Mouse (Mus musculus) ovary, postnatal 14 days (tissue): Measurements from ENCODE around the gene Gng8.

Source experiments
- DNase-seq: peaks from one replicate; pipeline ENCODE4 v3.0.0; 2022; ENCODE audit warnings: low spot score

The Gng8 gene

DNA sequence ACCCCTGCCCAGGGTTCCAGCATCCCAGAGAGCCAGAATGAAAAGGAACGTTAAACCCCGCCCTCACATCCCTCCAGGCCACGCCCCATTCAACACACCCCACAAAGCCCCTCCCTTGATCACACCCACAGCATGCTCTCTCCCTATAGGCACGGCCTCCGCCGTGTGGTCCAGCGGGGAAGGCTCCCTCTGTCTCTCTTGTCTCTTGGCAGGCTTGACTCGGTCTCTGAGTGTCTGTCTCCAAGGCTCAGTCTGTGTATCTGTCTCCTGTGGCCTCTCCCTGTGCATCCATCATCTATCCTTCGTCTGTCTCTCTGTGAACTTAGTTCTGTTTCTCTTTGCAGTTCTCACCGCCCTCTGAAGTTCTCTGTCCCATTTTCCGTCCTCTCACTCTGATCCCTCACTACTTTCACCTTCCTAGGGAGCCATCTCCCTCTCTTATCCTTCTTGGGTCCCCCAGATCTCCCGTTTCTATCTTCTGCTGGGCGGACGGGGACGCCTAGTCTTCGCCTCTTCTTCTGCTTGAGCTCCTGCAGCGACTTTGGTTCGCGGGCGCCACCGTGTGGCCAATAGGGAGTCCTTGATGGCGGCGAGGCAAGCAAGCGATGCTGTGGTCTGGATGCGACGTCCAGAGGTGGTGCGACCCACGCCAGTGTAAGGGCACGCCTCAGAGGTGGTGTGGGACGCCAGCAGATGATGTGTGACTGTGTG lies at the start of gene Gng8:
TSS of gene Gng8 (plus strand) at position 146 of the 711 bp plus-strand sequence.
- DNase-seq = peak; percentile 81

DNA sequence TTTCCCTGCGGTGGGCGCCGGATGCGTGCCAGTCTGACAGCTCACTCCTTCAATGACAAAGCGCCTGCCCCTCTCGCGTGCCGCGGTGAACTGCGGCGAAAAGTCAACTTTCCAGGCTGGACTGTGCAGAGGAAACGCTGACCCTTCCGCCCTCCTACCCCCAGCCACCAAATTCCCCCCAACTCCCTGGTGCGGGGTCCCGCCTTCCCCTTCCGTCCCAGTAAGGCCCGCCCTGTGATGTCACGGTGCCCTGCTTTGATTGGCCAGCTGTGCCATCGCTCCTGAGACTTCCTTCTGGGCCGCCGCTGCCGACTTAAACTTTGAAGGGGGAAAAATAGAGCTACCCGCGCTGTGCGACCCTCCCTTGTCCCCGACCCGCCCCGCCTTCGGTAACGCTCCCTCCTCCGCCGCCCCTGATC lies 48.9 kb upstream of the Gng8 start, which contains the start of gene Prkd2:
TSS of gene Prkd2 (plus strand) at position 258 of the 419 bp plus-strand sequence.
- peak; percentile 86 for DNase-seq

GRCm38 (mm10) chr7:16843441-16844171 lies 48.0 kb upstream of the Gng8 start:
- no peak for DNase-seq

DNA sequence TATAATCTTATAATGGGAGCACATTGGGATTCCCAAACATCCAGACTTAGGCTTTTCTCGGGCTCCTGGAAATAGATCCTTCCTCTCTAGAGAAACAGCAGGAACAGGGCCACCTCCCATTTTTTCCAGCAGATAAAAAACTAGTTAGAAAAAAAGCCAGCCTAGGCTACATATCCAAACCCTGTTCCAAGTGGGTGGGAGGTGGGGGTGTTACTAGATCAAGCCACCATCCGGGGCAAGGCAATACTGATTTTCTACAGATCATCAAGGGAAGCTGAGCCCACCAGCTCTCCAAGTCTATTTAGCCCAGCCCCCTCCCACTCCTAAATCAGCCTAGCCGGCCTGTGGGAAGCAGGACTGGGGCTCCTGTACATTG lies 46.9 kb upstream of the Gng8 start:
- no peak for DNase-seq

GRCm38 (mm10) chr7:16845072-16845819 lies 46.3 kb upstream of the Gng8 start:
- no peak for DNase-seq

GRCm38 (mm10) chr7:16845820-16846167 lies 45.8 kb upstream of the Gng8 start:
- DNase-seq = no peak

- DNase-seq = no peak
Observed at GRCm38 (mm10) chr7:16846775-16847174, 44.8 kb upstream of the Gng8 start.

DNA sequence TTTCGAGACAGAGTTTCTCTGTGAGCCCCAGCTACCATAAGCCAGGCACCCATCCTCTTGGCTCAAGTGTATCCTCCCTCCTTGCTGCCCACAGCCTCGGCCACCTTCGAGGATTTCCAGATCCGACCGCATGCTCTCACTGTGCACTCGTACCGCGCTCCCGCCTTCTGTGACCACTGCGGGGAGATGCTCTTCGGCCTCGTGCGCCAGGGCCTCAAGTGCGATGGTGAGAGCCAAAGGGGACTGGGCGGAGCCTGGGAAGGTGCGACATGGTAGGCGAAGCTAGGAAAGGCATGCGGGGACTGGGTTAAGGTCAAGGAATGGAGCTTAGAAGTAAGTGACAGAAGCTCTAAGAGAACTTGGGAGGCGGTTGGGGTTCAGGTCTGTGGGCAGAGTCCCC lies 44.1 kb upstream of the Gng8 start:
- DNase-seq = no peak

GRCm38 (mm10) chr7:16848579-16848978 lies 43.0 kb upstream of the Gng8 start:
- peak; percentile 43 for DNase-seq

DNA sequence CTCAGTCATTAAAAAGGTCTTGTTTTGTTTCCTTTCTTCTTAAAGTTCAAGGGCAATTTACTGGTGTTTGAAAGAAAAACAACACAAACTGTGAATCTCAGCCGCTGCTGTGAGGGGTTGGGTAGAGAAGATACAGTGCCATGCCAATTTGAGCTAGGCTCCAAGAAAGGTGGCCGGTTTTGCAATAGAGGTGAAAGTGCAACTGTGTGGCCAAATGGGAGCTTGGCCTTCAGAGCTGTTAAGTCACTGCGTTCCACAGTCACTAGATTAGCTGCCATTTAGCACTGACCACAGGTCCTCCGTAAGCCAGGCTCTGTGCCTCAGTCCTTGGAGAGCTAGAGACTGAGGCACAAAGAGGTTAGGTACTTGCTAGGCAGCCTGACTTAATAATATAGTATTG lies 40.0 kb upstream of the Gng8 start:
- no peak for DNase-seq

GRCm38 (mm10) chr7:16853302-16853831 lies 38.2 kb upstream of the Gng8 start:
- no peak for DNase-seq

DNA sequence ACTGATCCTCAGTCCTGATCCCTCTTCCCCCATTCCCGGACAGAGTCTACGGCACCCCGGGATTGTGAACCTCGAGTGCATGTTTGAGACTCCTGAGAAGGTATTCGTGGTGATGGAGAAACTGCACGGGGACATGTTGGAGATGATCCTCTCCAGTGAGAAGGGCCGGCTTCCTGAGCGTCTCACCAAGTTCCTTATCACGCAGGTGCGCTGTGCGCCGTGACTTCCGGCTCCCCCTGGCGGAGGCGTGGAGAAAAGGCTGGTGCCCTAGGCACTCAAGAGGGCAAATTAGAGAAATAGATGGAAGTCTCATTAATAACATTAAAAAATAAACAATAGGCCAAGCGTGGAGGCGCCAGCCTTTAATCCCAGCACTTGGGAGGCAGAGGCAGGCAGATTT lies 33.2 kb upstream of the Gng8 start:
- DNase-seq = no peak

GRCm38 (mm10) chr7:16859902-16860651 lies 31.5 kb upstream of the Gng8 start:
- no peak for DNase-seq

DNA sequence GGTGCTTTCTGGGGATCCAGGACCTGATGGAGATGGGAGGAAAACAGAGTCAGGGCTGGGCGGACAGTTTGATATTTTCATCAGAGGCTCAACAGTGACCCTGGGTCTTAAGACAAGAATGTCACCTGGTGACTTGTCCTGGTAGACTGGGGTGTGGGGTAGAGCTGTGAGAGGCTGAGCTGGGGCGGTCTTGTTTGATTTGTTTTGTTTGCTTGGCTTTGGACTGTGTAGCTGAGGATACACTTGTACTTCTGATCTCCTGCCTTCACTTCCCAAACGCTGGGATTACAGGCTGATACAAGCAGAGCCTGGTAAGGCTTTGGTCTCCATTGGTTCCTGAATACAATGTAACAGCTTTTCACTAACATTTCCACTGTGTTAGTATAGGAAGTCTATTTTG lies 24.1 kb upstream of the Gng8 start:
- no peak for DNase-seq

- no peak for DNase-seq
Observed at GRCm38 (mm10) chr7:16869497-16869896, 22.1 kb upstream of the Gng8 start.

DNA sequence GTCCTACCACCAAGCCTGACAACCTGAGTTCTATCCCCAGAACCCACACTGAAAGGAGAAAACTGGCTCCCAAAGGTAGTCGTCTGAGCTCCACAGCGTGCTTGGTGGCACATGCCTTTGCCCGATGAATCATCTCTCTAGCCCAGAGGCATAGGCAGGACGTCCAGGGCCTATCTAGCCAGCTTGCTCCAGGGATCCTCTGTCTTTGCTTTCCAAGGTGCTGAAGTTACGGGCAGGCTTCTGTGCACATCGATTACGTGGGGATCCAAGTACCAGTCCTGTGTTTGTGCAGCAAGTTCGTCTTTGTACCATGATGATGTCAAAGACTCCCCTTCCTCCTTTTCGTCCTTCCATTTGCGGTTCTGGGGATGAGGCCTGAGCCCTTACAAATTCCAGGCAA lies 20.0 kb upstream of the Gng8 start:
- no peak for DNase-seq

GRCm38 (mm10) chr7:16872478-16872877 lies 19.1 kb upstream of the Gng8 start:
- no peak for DNase-seq

GRCm38 (mm10) chr7:16873392-16873791 lies 18.2 kb upstream of the Gng8 start:
- DNase-seq = no peak

DNA sequence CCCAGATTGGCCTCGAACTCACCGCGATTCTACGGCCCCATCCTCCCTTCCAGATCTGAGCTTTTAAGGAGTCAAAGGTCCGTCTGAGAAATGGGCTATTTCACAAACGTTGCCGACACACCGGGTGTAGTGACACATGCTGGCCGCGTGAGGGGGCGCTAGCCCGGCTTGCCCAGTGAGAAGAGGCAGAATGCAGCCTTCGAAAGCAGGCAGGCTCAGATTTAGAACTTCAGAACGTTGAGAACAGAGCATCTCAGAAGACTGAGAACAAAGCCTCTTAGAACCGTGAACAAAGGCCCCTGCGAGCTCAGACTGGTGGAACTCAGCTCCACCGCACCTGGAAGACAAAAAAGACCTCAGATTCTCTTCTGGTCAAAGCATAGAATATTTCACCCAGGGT lies 17.4 kb upstream of the Gng8 start:
- DNase-seq = peak; percentile 66

DNA sequence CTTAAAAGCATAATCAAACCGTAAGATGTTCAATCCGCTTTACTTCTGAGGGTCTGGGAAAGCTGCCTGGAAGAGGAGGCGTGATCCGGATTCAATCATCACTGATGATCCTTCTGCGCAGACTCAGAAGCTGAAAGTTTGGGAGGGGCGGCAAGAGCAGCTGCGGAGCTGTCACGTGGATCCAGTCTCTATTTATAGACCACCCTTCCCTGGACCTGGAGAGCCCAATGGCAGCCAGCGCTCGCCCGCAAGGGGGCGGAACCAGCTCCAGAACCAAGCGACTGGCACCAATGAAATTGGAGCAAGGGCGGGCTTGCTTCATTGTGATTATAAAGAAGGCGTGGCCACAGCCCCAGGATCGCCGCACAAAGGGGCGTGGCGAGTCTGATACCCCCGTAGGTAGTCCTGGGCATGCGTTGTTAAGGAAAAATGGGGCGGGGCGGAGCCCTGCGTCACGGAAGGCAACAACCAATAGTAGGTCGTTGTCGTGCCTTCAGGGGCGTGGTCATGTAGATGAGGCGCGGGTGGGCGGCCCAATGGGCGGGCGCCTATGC lies 16.8 kb upstream of the Gng8 start:
- peak; percentile 98 for DNase-seq

DNA sequence AGATGAGACGGTGACA lies 16.5 kb upstream of the Gng8 start, which contains the start of gene Dact3:
TSS of gene Dact3 (plus strand) at position 8 of the 16 bp plus-strand sequence.
- no peak for DNase-seq

DNA sequence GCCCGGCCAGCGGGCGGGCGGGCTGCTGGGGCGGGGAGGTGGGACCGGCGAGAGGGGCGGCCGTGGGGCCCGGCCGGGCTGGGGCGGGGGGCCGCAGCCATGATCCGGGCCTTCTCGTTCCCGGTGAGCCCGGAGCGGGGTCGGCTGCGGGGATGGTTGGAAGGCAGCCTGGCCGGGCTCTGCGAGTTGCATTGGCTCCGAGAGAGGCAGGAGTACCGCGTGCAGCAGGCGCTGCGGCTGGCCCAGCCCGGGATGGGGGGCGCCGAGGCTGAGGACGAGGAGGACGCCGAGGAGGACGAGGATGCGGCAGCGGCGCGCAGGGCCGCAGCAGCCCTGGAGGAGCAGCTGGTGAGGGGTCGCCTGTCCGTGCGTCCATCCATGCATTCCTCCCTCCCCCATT lies 16.3 kb upstream of the Gng8 start:
- DNase-seq = no peak
